Mouse (Mus musculus) bone marrow macrophage, adult 2 months (primary cell): ENCODE measurements around the gene Zbtb4.

Source experiments
- CTCF ChIP-seq: IDR thresholded peaks from 2 replicates; pipeline ENCODE4 v1.5.1; 2012; ENCODE audit warnings: low read depth, mild to moderate bottlenecking, low read length, moderate library complexity
- POLR2A ChIP-seq: IDR thresholded peaks from 2 replicates; pipeline ENCODE4 v1.6.1; 2012; ENCODE audit warnings: mild to moderate bottlenecking, low read depth, low read length, borderline replicate concordance

DNA sequence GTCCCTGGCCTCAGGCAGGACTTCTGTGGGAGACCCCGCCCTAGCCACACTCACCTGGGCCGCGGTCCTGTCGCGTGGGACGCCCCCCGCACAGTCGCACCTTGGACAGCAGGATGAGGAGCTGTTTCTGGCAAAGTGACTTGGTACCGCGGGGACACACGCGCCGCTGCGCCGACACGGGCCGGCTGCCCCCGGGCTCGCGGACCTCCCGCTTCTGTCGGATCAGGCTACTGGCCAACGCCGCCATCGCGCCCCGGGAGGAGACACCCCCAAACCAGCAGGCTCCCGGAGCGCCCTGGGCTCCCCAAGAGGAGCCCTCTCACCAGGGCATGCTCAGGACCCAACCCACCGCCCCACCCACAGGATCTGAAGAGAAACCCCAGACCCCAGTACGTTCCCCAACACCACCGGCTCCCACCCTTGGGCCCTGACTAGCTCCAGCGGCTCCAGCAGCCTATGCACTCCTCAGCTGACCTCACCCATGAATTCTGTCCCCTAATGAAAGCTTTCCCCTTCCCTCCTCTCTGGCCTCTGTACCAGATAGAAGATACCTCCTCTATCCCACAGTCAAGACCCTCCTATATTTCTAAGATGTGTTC is 35.8 kb downstream of the Zbtb4 start, which contains the start of gene Fgf11:
- TF ChIP-seq POLR2A (no peak), CTCF (no peak)
